Mouse (Mus musculus) MEL (cell line): Measurements from ENCODE around the gene Fchsd2. TPM values are rescaled to one million over a fixed set of nuclear protein-coding genes. Genes with fewer than 3 reads are reported as not detected.

Experiments used
- DNase-seq: peaks from one replicate; pipeline ENCODE4 v3.0.0; 2011; ENCODE audit warnings: low read depth, low spot score
- H3K27ac ChIP-seq: 2 replicates; pipeline ENCODE4 v1.5.1; 2012; ENCODE audit warnings: low read depth, mild to moderate bottlenecking, control low read depth, low read length, moderate library complexity; ENCODE audit not compliant: control insufficient read depth
- H3K27me3 ChIP-seq, 2 experiments: fragments of 150-350 bp in 1 of 2; sonication (generic) in 1 of 2; 2 replicates each; pipeline ENCODE4 v1.6.1; 2012; ENCODE audit warnings: low read length in 2 of 2, mild to moderate bottlenecking in 2 of 2, improper control_type of control experiment in 1 of 2, moderate library complexity in 1 of 2; ENCODE audit not compliant: insufficient read depth in 2 of 2, control insufficient read depth in 1 of 2
- H3K36me3 ChIP-seq, 2 experiments: 2 replicates each; pipeline ENCODE4 v1.6.1; 2012 to 2014; ENCODE audit warnings: low read length in 2 of 2, improper control_type of control experiment in 1 of 2, inconsistent platforms in 1 of 2, mild to moderate bottlenecking in 1 of 2; ENCODE audit not compliant: insufficient read depth in 2 of 2, control insufficient read depth in 1 of 2
- H3K4me1 ChIP-seq, 2 experiments: fragments of 150-350 bp in 1 of 2; sonication (generic) in 1 of 2; 2 replicates each; pipeline ENCODE4 v1.6.1; 2012; ENCODE audit warnings: low read length in 2 of 2, improper control_type of control experiment in 1 of 2, mild to moderate bottlenecking in 1 of 2; ENCODE audit not compliant: insufficient read depth in 2 of 2, control insufficient read depth in 1 of 2
- H3K4me3 ChIP-seq, 2 experiments: fragments of 150-350 bp in 1 of 2; sonication (generic) in 1 of 2; 2 replicates each; pipeline ENCODE4 v1.5.1; 2012; ENCODE audit warnings: low read depth in 2 of 2, low read length in 2 of 2, mild to moderate bottlenecking in 2 of 2, moderate library complexity in 2 of 2, control low read depth in 1 of 2, improper control_type of control experiment in 1 of 2; ENCODE audit not compliant: control insufficient read depth in 1 of 2, insufficient read depth in 1 of 2
- H3K79me2 ChIP-seq: 2 replicates; pipeline ENCODE4 v1.6.1; 2012; ENCODE audit warnings: mild to moderate bottlenecking, low read length, moderate library complexity; ENCODE audit not compliant: control insufficient read depth, poor library complexity, insufficient read depth
- H3K9ac ChIP-seq: 2 replicates; pipeline ENCODE4 v1.6.1; 2012; ENCODE audit warnings: low read depth, mild to moderate bottlenecking, control low read depth, low read length, moderate library complexity; ENCODE audit not compliant: control insufficient read depth, poor library complexity, severe bottlenecking
- H3K9me3 ChIP-seq: fragments of 150-350 bp; sonication (generic); replicated peaks from 2 replicates; pipeline ENCODE4 v1.6.1; 2012; ENCODE audit warnings: mild to moderate bottlenecking, low read length, improper control_type of control experiment, moderate library complexity; ENCODE audit not compliant: insufficient read depth
- BHLHE40 ChIP-seq: IDR thresholded peaks from 2 replicates; pipeline ENCODE4 v1.6.1; 2012; ENCODE audit warnings: low read depth, mild to moderate bottlenecking, inconsistent platforms, low read length, improper control_type of control experiment, borderline replicate concordance
- CHD1 ChIP-seq: IDR thresholded peaks from 2 replicates; pipeline ENCODE4 v1.6.1; 2012; ENCODE audit warnings: low read depth, mild to moderate bottlenecking, inconsistent platforms, low read length, improper control_type of control experiment
- CTCF ChIP-seq, 3 experiments: IDR thresholded peaks in 2 of 3; conservative IDR thresholded peaks in 1 of 3; 2 replicates each; pipeline ENCODE4 v1.5.1; 2011 to 2012; ENCODE audit warnings: low read length in 3 of 3, low read depth in 2 of 3, mild to moderate bottlenecking in 2 of 3, improper control_type of control experiment in 1 of 3, inconsistent platforms in 1 of 3, mixed read lengths in 1 of 3, moderate library complexity in 1 of 3; ENCODE audit not compliant: control insufficient read depth in 1 of 3, insufficient read depth in 1 of 3, poor library complexity in 1 of 3, severe bottlenecking in 1 of 3
- ELF1 ChIP-seq: IDR thresholded peaks from 2 replicates; pipeline ENCODE4 v1.6.1; 2014; ENCODE audit warnings: low read depth, mild to moderate bottlenecking, inconsistent platforms, low read length, improper control_type of control experiment, moderate library complexity
- GABPA ChIP-seq: IDR thresholded peaks from 2 replicates; pipeline ENCODE4 v1.6.1; 2012; ENCODE audit warnings: low read depth, mild to moderate bottlenecking, inconsistent platforms, low read length, improper control_type of control experiment, moderate library complexity
- GATA1 ChIP-seq: IDR thresholded peaks from 2 replicates; pipeline ENCODE4 v1.6.1; 2011; ENCODE audit warnings: low read depth, low read length, improper control_type of control experiment
- JUND ChIP-seq: IDR thresholded peaks from 2 replicates; pipeline ENCODE4 v1.6.1; 2011; ENCODE audit warnings: low read depth, mild to moderate bottlenecking, improper control_type of control experiment, low read length
- KAT2A ChIP-seq: conservative IDR thresholded peaks from 2 replicates; pipeline ENCODE4 v1.6.1; 2012; ENCODE audit warnings: low read depth, low read length, improper control_type of control experiment, inconsistent platforms
- MAFK ChIP-seq: IDR thresholded peaks from 2 replicates; pipeline ENCODE4 v1.6.1; 2011; ENCODE audit warnings: low read depth, mild to moderate bottlenecking, low read length, improper control_type of control experiment, borderline replicate concordance
- MAZ ChIP-seq: IDR thresholded peaks from 2 replicates; pipeline ENCODE4 v1.6.1; 2012; ENCODE audit warnings: low read depth, mild to moderate bottlenecking, inconsistent platforms, low read length, improper control_type of control experiment
- MEF2A ChIP-seq: IDR thresholded peaks from 2 replicates; pipeline ENCODE4 v1.6.1; 2014; ENCODE audit warnings: low read depth, mild to moderate bottlenecking, inconsistent platforms, low read length, improper control_type of control experiment; ENCODE audit not compliant: poor library complexity, insufficient replicate concordance, severe bottlenecking; ENCODE audit errors: extremely low read depth
- MYC ChIP-seq: IDR thresholded peaks from 2 replicates; pipeline ENCODE4 v1.6.1; 2011; ENCODE audit warnings: low read depth, mild to moderate bottlenecking, low read length, improper control_type of control experiment, moderate library complexity
- RCOR1 ChIP-seq: IDR thresholded peaks from 2 replicates; pipeline ENCODE4 v1.6.1; 2012; ENCODE audit warnings: low read depth, mild to moderate bottlenecking, inconsistent platforms, low read length, improper control_type of control experiment
- SIN3A ChIP-seq: IDR thresholded peaks from 2 replicates; pipeline ENCODE4 v1.6.1; 2012; ENCODE audit warnings: low read length, improper control_type of control experiment, inconsistent platforms
- SMC3 ChIP-seq: IDR thresholded peaks from 2 replicates; pipeline ENCODE4 v1.6.1; 2011; ENCODE audit warnings: low read depth, low read length, improper control_type of control experiment
- TCF12 ChIP-seq: IDR thresholded peaks from 2 replicates; pipeline ENCODE4 v1.6.1; 2014; ENCODE audit warnings: low read depth, mild to moderate bottlenecking, inconsistent platforms, low read length, improper control_type of control experiment, moderate library complexity
- UBTF ChIP-seq: IDR thresholded peaks from 2 replicates; pipeline ENCODE4 v1.6.1; 2012; ENCODE audit warnings: low read depth, mild to moderate bottlenecking, inconsistent platforms, low read length, improper control_type of control experiment, moderate library complexity, borderline replicate concordance; ENCODE audit not compliant: insufficient read depth
- USF2 ChIP-seq, 2 experiments: IDR thresholded peaks; 2 replicates each; pipeline ENCODE4 v1.6.1; 2011 to 2012; ENCODE audit warnings: improper control_type of control experiment in 2 of 2, low read length in 2 of 2, borderline replicate concordance in 1 of 2, inconsistent platforms in 1 of 2, low read depth in 1 of 2, mild to moderate bottlenecking in 1 of 2; ENCODE audit not compliant: insufficient read depth in 1 of 2
- ZC3H11A ChIP-seq: IDR thresholded peaks from 2 replicates; pipeline ENCODE4 v1.6.1; 2012; ENCODE audit warnings: low read depth, mild to moderate bottlenecking, inconsistent platforms, low read length, improper control_type of control experiment
- ZMIZ1 ChIP-seq: IDR thresholded peaks from 2 replicates; pipeline ENCODE4 v1.6.1; 2012; ENCODE audit warnings: low read depth, mild to moderate bottlenecking, inconsistent platforms, low read length, improper control_type of control experiment, moderate library complexity
- ZNF384 ChIP-seq: IDR thresholded peaks from 2 replicates; pipeline ENCODE4 v1.6.1; 2012; ENCODE audit warnings: low read depth, mild to moderate bottlenecking, inconsistent platforms, low read length, improper control_type of control experiment
- polyA plus RNA-seq, 2 experiments: library from polyadenylated mRNA; stranded (reverse) in 1 of 2; unstranded in 1 of 2; fragments of >175 nt in 1 of 2; fragments of >200 nt in 1 of 2; gene quantifications; 2 replicates each; pipeline versions ENCODE4 v1.2.1 to v1.2.4; 2012; ENCODE audit warnings: low replicate concordance in 2 of 2, low read depth in 1 of 2; ENCODE audit not compliant: insufficient read length in 2 of 2, insufficient read depth in 1 of 2, missing spikeins in 1 of 2
- total RNA-seq: library from RNA; depleted of rRNA; stranded (reverse); fragments of 300-350 nt; gene quantifications from 2 replicates; pipeline ENCODE4 v1.2.3, GENCODE M21; 2012

The Fchsd2 gene
- total and polyA plus RNA-seq, 3 experiments, result 3.9 to 6.3 TPM; not detected in 1

GRCm38 (mm10) chr7:101272466-101273160 lies 179.9 kb downstream of the Fchsd2 start:
- TF ChIP-seq BHLHE40 (no peak), CTCF (IDR thresholded peaks at IDR 0.05 in 2 of 3, conservative IDR thresholded peaks at IDR 0.05 in 1 of 3; ENCODE audit: control insufficient read depth in 1 of 3, insufficient read depth in 1 of 3, low read depth in 2 of 3, low read length in 3 of 3, poor library complexity in 1 of 3, severe bottlenecking in 1 of 3) (no peak), GATA1 (no peak), JUND (no peak), KAT2A (no peak), RCOR1 (no peak), ZC3H11A (no peak), SIN3A (no peak), TCF12 (no peak), MAFK (no peak), ZNF384 (no peak), ZMIZ1 (no peak), UBTF (no peak)
- no peak overlapping the region for H3K27ac ChIP-seq
- peaks cover 2 to 3% of the 10 kb centered on the region in 2 experiments; a peak in 3 of 4 replicates for H3K36me3 ChIP-seq
- H3K9ac ChIP-seq, result no peak overlapping the region
- H3K4me1 ChIP-seq, result no peaks in the 10 kb centered on the region
- no peaks in the 10 kb centered on the region for H3K9me3 ChIP-seq
- no peak for DNase-seq
- H3K4me3 ChIP-seq, result no peak overlapping the region
- no peaks in the 10 kb centered on the region for H3K27me3 ChIP-seq
- H3K79me2 ChIP-seq, result no peaks in the 10 kb centered on the region

DNA sequence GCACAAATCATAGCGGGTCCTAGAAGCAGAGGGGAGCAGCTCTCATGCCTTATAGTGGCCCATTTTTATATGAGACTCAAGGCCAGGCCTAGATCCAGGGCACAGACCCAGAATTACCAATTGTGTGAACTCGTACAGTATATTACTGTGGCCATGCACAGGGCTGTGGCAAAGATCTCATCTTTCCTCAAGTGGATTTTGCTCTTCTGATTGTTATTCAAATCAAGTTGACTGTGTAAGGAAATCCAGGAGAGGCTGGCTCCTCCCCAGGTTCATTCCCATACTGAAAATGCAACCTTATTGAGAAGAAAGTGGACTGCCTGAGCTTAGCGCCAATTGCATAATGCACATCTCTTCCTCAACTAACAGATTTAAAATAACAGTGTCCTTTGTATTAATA lies 190.1 kb downstream of the Fchsd2 start:
- H3K36me3 ChIP-seq, result no peaks in the 10 kb centered on the region; a peak in 1 of 4 replicates
- no peaks in the 10 kb centered on the region for H3K27me3 ChIP-seq
- no peak overlapping the region for H3K4me3 ChIP-seq
- DNase-seq, result no peak
- no peaks in the 10 kb centered on the region for H3K4me1 ChIP-seq
- no peak overlapping the region for H3K27ac ChIP-seq
- H3K9me3 ChIP-seq, result no peaks in the 10 kb centered on the region
- no peaks in the 10 kb centered on the region for H3K79me2 ChIP-seq
- no peak overlapping the region for H3K9ac ChIP-seq
- TF ChIP-seq GABPA (no peak), CHD1 (no peak), SMC3 (no peak), CTCF (IDR thresholded peaks at IDR 0.05 in 2 of 3, conservative IDR thresholded peaks at IDR 0.05 in 1 of 3; ENCODE audit: control insufficient read depth in 1 of 3, insufficient read depth in 1 of 3, low read depth in 2 of 3, low read length in 3 of 3, poor library complexity in 1 of 3, severe bottlenecking in 1 of 3) (no peak), ZC3H11A (no peak), MAZ (no peak), MEF2A (no peak), RCOR1 (no peak), USF2 (IDR thresholded peaks at IDR 0.05; ENCODE audit: borderline replicate concordance in 1 of 2, insufficient read depth in 1 of 2, low read depth in 1 of 2, low read length in 2 of 2) (no peak), MYC (no peak), JUND (no peak), ELF1 (no peak), ZMIZ1 (no peak)
